Mouse (Mus musculus): ENCODE data around the gene Hspbap1. TPM values are rescaled to one million over a fixed set of nuclear protein-coding genes. Genes with fewer than 3 reads are reported as not detected.

The Hspbap1 gene
- polyA plus RNA-seq, 1 experiment from 2014 or later = 20.2 TPM

- Histone ChIP-seq H3K4me2 (no peak overlapping the region), H3K4me1 (peaks cover 11% of the 10 kb centered on the region), H3K36me3 (replicated peaks) (no peaks in the 10 kb centered on the region), H3K4me3 (replicated peaks) (no peak overlapping the region), H3K27me3 (no peaks in the 10 kb centered on the region), H3K27ac (no peak overlapping the region), H3K9ac (no peak overlapping the region), H3K9me3 (no peaks in the 10 kb centered on the region)
- 87% methylated on average over 3 of the region's 3 CpGs for WGBS
- no peak for ATAC-seq (ENCODE audit: low FRiP score)
Measured at GRCm38 (mm10) chr16:35783207-35783573, 13.0 kb downstream of the Hspbap1 start.

- Histone ChIP-seq H3K36me3 (replicated peaks) (no peaks in the 10 kb centered on the region), H3K9ac (no peak overlapping the region), H3K4me1 (peaks cover 11% of the 10 kb centered on the region), H3K27me3 (no peaks in the 10 kb centered on the region), H3K9me3 (no peaks in the 10 kb centered on the region), H3K4me2 (no peak overlapping the region), H3K4me3 (replicated peaks) (no peak overlapping the region), H3K27ac (no peak overlapping the region)
- no peak for ATAC-seq (ENCODE audit: low FRiP score)
- 89% methylated on average over 7 of the region's 7 CpGs for whole genome bisulfite sequencing
Measured at GRCm38 (mm10) chr16:35784134-35784725, 14.1 kb downstream of the Hspbap1 start.

- ATAC-seq (ENCODE audit: low FRiP score) = 0 out of 2 replicates have a peak, but pooled peaks have one; percentile 33
- 87% methylated on average over 6 of the region's 6 CpGs for WGBS
- Histone ChIP-seq H3K27me3 (no peaks in the 10 kb centered on the region), H3K27ac (no peak overlapping the region), H3K9ac (no peak overlapping the region), H3K4me3 (replicated peaks) (no peak overlapping the region), H3K4me1 (peaks cover 11% of the 10 kb centered on the region), H3K9me3 (no peaks in the 10 kb centered on the region), H3K36me3 (replicated peaks) (peaks cover 6% of the 10 kb centered on the region), H3K4me2 (no peak overlapping the region)
Measured at GRCm38 (mm10) chr16:35787163-35787562, 17.0 kb downstream of the Hspbap1 start.

- H3K9me3 ChIP-seq = no peaks in the 10 kb centered on the region
- H3K27ac ChIP-seq = no peak overlapping the region
- H3K9ac ChIP-seq = no peak overlapping the region
- H3K27me3 ChIP-seq = no peaks in the 10 kb centered on the region
- ATAC-seq (ENCODE audit: low FRiP score) = peak; percentile 61; the same call in 1 of the 2 replicates
- H3K36me3 ChIP-seq (replicated peaks) = peaks cover 6% of the 10 kb centered on the region
- peaks cover 11% of the 10 kb centered on the region for H3K4me1 ChIP-seq
- H3K4me3 ChIP-seq (replicated peaks) = no peak overlapping the region
- no peak overlapping the region for H3K4me2 ChIP-seq
- WGBS = 52% methylated on average over 8 of the region's 8 CpGs
Measured at GRCm38 (mm10) chr16:35787568-35788189, 17.5 kb downstream of the Hspbap1 start.

GRCm38 (mm10) chr16:35788330-35788729 is 18.2 kb downstream of the Hspbap1 start:
- Histone ChIP-seq H3K4me1 (peaks cover 11% of the 10 kb centered on the region), H3K9me3 (no peaks in the 10 kb centered on the region), H3K36me3 (replicated peaks) (peaks cover 6% of the 10 kb centered on the region), H3K27me3 (no peaks in the 10 kb centered on the region), H3K9ac (no peak overlapping the region), H3K27ac (no peak overlapping the region), H3K4me3 (replicated peaks) (no peak overlapping the region), H3K4me2 (no peak overlapping the region)
- no peak for ATAC-seq (ENCODE audit: low FRiP score)
- WGBS = 95% methylated on average over 6 of the region's 6 CpGs

- WGBS = 74% methylated on average over 6 of the region's 6 CpGs
Measured at GRCm38 (mm10) chr16:35791962-35792521, 21.9 kb downstream of the Hspbap1 start.

GRCm38 (mm10) chr16:35802163-35802562 is 32.0 kb downstream of the Hspbap1 start:
- no peak overlapping the region for H3K9ac ChIP-seq
- no peak overlapping the region for H3K4me2 ChIP-seq
- 94% methylated on average over 7 of the region's 7 CpGs for WGBS
- H3K4me3 ChIP-seq (replicated peaks) = no peak overlapping the region
- H3K36me3 ChIP-seq (replicated peaks) = peaks cover 25% of the 10 kb centered on the region
- 0 out of 2 replicates have a peak, but pooled peaks cover 5% of the 10 kb centered on the region for H3K9me3 ChIP-seq
- H3K27me3 ChIP-seq = no peaks in the 10 kb centered on the region
- ATAC-seq (ENCODE audit: low FRiP score) = no peak
- H3K4me1 ChIP-seq = no peaks in the 10 kb centered on the region
- no peak overlapping the region for H3K27ac ChIP-seq

More at GRCm38 (mm10) chr16:35791962-35792521, 21.9 kb downstream of the Hspbap1 start:
- Histone ChIP-seq H3K4me2 (no peak overlapping the region), H3K9me3 (no peaks in the 10 kb centered on the region), H3K27ac (no peak overlapping the region), H3K9ac (no peak overlapping the region), H3K4me3 (replicated peaks) (no peak overlapping the region), H3K36me3 (replicated peaks) (peaks cover 6% of the 10 kb centered on the region), H3K27me3 (no peaks in the 10 kb centered on the region), H3K4me1 (peaks cover 8% of the 10 kb centered on the region)
- ATAC-seq (ENCODE audit: low FRiP score) = no peak

- no peaks in the 10 kb centered on the region for H3K27me3 ChIP-seq
- no peak overlapping the region for H3K9ac ChIP-seq
- H3K4me3 ChIP-seq (replicated peaks) = no peak overlapping the region
- H3K4me1 ChIP-seq = no peaks in the 10 kb centered on the region
- peaks cover 16% of the 10 kb centered on the region for H3K36me3 ChIP-seq (replicated peaks)
- WGBS = 93% methylated on average over 4 of the region's 4 CpGs
- no peak for ATAC-seq (ENCODE audit: low FRiP score)
- 0 out of 2 replicates have a peak, but pooled peaks cover 5% of the 10 kb centered on the region for H3K9me3 ChIP-seq
- no peak overlapping the region for H3K27ac ChIP-seq
- H3K4me2 ChIP-seq = no peak overlapping the region
Measured at GRCm38 (mm10) chr16:35803723-35804122, 33.5 kb downstream of the Hspbap1 start.

GRCm38 (mm10) chr16:35806973-35807662 is 36.9 kb downstream of the Hspbap1 start:
- Histone ChIP-seq H3K4me1 (no peaks in the 10 kb centered on the region), H3K4me2 (no peak overlapping the region), H3K36me3 (replicated peaks) (no peaks in the 10 kb centered on the region; the same call in 1 of the 2 replicates), H3K27me3 (no peaks in the 10 kb centered on the region), H3K9ac (no peak overlapping the region), H3K4me3 (replicated peaks) (no peak overlapping the region), H3K9me3 (no peaks in the 10 kb centered on the region), H3K27ac (no peak overlapping the region)
- WGBS = 90% methylated on average over 6 of the region's 6 CpGs
- ATAC-seq (ENCODE audit: low FRiP score) = no peak

- H3K27ac ChIP-seq = no peak overlapping the region
- H3K36me3 ChIP-seq (replicated peaks) = no peaks in the 10 kb centered on the region; the same call in 1 of the 2 replicates
- no peaks in the 10 kb centered on the region for H3K4me1 ChIP-seq
- H3K9ac ChIP-seq = no peak overlapping the region
- H3K4me2 ChIP-seq = no peak overlapping the region
- no peaks in the 10 kb centered on the region for H3K9me3 ChIP-seq
- no peak overlapping the region for H3K4me3 ChIP-seq (replicated peaks)
- H3K27me3 ChIP-seq = no peaks in the 10 kb centered on the region
- WGBS = 85% methylated on average over 4 of the region's 4 CpGs
- no peak for ATAC-seq (ENCODE audit: low FRiP score)
Measured at GRCm38 (mm10) chr16:35807663-35807992, 37.5 kb downstream of the Hspbap1 start.

GRCm38 (mm10) chr16:35808838-35809237 is 38.7 kb downstream of the Hspbap1 start:
- H3K4me3 ChIP-seq (replicated peaks) = no peak overlapping the region

GRCm38 (mm10) chr16:35813119-35813518 is 42.9 kb downstream of the Hspbap1 start:
- H3K27me3 ChIP-seq = no peaks in the 10 kb centered on the region
- no peak overlapping the region for H3K4me2 ChIP-seq

More at GRCm38 (mm10) chr16:35808838-35809237, 38.7 kb downstream of the Hspbap1 start:
- Histone ChIP-seq H3K36me3 (replicated peaks) (peaks cover under 1% of the 10 kb centered on the region; the same call in 1 of the 2 replicates), H3K27ac (no peak overlapping the region), H3K9me3 (no peaks in the 10 kb centered on the region), H3K4me1 (no peaks in the 10 kb centered on the region), H3K9ac (no peak overlapping the region), H3K4me2 (no peak overlapping the region), H3K27me3 (no peaks in the 10 kb centered on the region)
- no peak for ATAC-seq (ENCODE audit: low FRiP score)
- 88% methylated on average over 2 of the region's 2 CpGs for WGBS

More at GRCm38 (mm10) chr16:35813119-35813518, 42.9 kb downstream of the Hspbap1 start:
- ATAC-seq (ENCODE audit: low FRiP score) = no peak
- Histone ChIP-seq H3K27ac (no peak overlapping the region), H3K4me3 (replicated peaks) (no peak overlapping the region), H3K4me1 (no peaks in the 10 kb centered on the region), H3K9me3 (no peaks in the 10 kb centered on the region), H3K36me3 (replicated peaks) (peaks cover 8% of the 10 kb centered on the region; the same call in 1 of the 2 replicates), H3K9ac (no peak overlapping the region)
- WGBS = 87% methylated on average over 3 of the region's 3 CpGs

All from forebrain, embryonic 12.5 days (tissue).